Comparison of ENCODE assay signal across 29 mouse cellular contexts in the genomic region with DNA sequence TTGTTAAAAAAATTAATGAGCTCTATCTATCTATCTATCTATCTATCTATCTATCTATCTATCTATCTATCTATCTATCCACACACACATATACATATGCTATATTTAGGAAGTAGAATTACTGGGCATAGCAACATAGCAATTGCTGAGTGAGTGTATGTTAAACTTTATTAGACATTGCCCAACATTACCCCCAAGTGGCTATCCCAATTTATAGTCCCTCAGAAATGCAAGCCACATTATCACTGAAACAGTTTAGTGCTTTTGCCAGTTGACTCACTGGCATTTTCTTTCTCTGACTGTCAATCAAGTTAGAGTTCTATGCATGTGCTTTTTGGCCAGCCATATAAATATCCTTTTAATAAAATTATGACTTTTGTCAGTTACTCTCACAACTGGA.
DNase-seq lines count a peak whose midpoint lies in the region; ATAC-seq and TF ChIP-seq lines count a peak whose summit lies in the region.
"Had no signal": no experiment of that assay in that cellular context is flagged by ENCODE, and none has a peak within 500 bp of the region (broad histone marks: within the 10 kb centered on the region; RNA-seq: fewer than 3 reads in every experiment).

No protein-coding gene starts in this region.

- H3K4me1 ChIP-seq in intestine, postnatal 0 days (replicated peaks; ENCODE audit: control insufficient read depth, insufficient read depth, low read length): no peaks in the 10 kb centered on the region
- H3K4me1 ChIP-seq in intestine, embryonic 15.5 days (replicated peaks): no peaks in the 10 kb centered on the region
- no peaks in the 10 kb centered on the region for H3K4me1 ChIP-seq in lung, postnatal 0 days (ENCODE audit: insufficient read depth, low read depth, low read length)
- H3K4me1 ChIP-seq: hindbrain, embryonic 12.5 days; kidney, embryonic 15.5 days; limb, embryonic 10.5 days; limb, embryonic 15.5 days; midbrain, embryonic 10.5 days; midbrain, embryonic 15.5 days had no signal

- H3ac ChIP-seq in C2C12 (ENCODE audit: control insufficient read depth, insufficient read length, low read depth): no peak overlapping the region
- H3ac ChIP-seq in myocyte (ENCODE audit: control insufficient read depth, insufficient read length): no peak overlapping the region

- no peaks in the 10 kb centered on the region for H3K27me3 ChIP-seq in intestine, postnatal 0 days (replicated peaks; ENCODE audit: control insufficient read depth, insufficient read depth, low read length)
- no peaks in the 10 kb centered on the region for H3K27me3 ChIP-seq in intestine, embryonic 15.5 days (replicated peaks)
- no peaks in the 10 kb centered on the region for H3K27me3 ChIP-seq in lung, postnatal 0 days (replicated peaks; ENCODE audit: insufficient read depth, low read length)
- no peaks in the 10 kb centered on the region for H3K27me3 ChIP-seq in C2C12 (ENCODE audit: control insufficient read depth, insufficient read depth, insufficient read length)
- no peaks in the 10 kb centered on the region for H3K27me3 ChIP-seq in myocyte (ENCODE audit: control insufficient read depth, insufficient read depth, insufficient read length)
- H3K27me3 ChIP-seq: hindbrain, embryonic 12.5 days; kidney, embryonic 15.5 days; limb, embryonic 15.5 days; midbrain, embryonic 15.5 days; neural tube, embryonic 13.5 days had no signal

- H3K79me3 ChIP-seq in C2C12 (ENCODE audit: low read depth): no peaks in the 10 kb centered on the region

- DNase-seq in lung, postnatal 0 days (ENCODE audit: low spot score): no peak
- no peak for DNase-seq in lung, adult 18-20 months
- no peak for DNase-seq in kidney, postnatal 25 days
- DNase-seq: adrenal gland, adult 8-10 months; cerebellum, adult 8-10 months; cerebellum, postnatal 25 days; gastrocnemius, postnatal 25 days; heart, adult 18-20 months; heart, postnatal 36 days; kidney, postnatal 4 days; layer of hippocampus, adult 9-11 months; lung, postnatal 14 days; right cerebral cortex, postnatal 4 days had no signal

- TF ChIP-seq EP300 in lung, postnatal 0 days (IDR thresholded peaks at IDR 0.05): no peak

- no peak overlapping the region for H3K4me2 ChIP-seq in intestine, postnatal 0 days (replicated peaks; ENCODE audit: low read depth)
- no peak overlapping the region for H3K4me2 ChIP-seq in intestine, embryonic 15.5 days (replicated peaks)
- no peak overlapping the region for H3K4me2 ChIP-seq in lung, postnatal 0 days (replicated peaks; ENCODE audit: low read depth, low read length)
- no peak overlapping the region for H3K4me2 ChIP-seq in myocyte (ENCODE audit: low read depth)
- H3K4me2 ChIP-seq: hindbrain, embryonic 12.5 days; kidney, embryonic 15.5 days; limb, embryonic 15.5 days; midbrain, embryonic 15.5 days; neural tube, embryonic 13.5 days had no signal

- H3K4me3 ChIP-seq in intestine, postnatal 0 days (ENCODE audit: low read depth, low read length): no peak overlapping the region
- no peak overlapping the region for H3K4me3 ChIP-seq in intestine, embryonic 15.5 days (replicated peaks)
- no peak overlapping the region for H3K4me3 ChIP-seq in lung, postnatal 0 days (ENCODE audit: low read depth, low read length)
- H3K4me3 ChIP-seq in C2C12 (ENCODE audit: insufficient read depth, poor library complexity, severe bottlenecking): no peak overlapping the region
- H3K4me3 ChIP-seq in myocyte: no peak overlapping the region
- H3K4me3 ChIP-seq: hindbrain, embryonic 12.5 days; kidney, embryonic 15.5 days; limb, embryonic 10.5 days; limb, embryonic 15.5 days; midbrain, embryonic 10.5 days; midbrain, embryonic 15.5 days; neural tube, embryonic 13.5 days had no signal

- no peak for TF ChIP-seq POLR2A in myocyte (IDR thresholded peaks at IDR 0.05; ENCODE audit: insufficient read length, low read depth)

- H3K9ac ChIP-seq in intestine, postnatal 0 days (ENCODE audit: low read depth, low read length): no peak overlapping the region
- H3K9ac ChIP-seq in intestine, embryonic 15.5 days: no peak overlapping the region
- H3K9ac ChIP-seq in lung, postnatal 0 days (replicated peaks; ENCODE audit: low read depth): no peak overlapping the region
- H3K9ac ChIP-seq: hindbrain, embryonic 12.5 days; kidney, embryonic 15.5 days; limb, embryonic 15.5 days; midbrain, embryonic 15.5 days; neural tube, embryonic 13.5 days had no signal

- H3K9me3 ChIP-seq in intestine, postnatal 0 days (ENCODE audit: control insufficient read depth): no peaks in the 10 kb centered on the region
- no peaks in the 10 kb centered on the region for H3K9me3 ChIP-seq in intestine, embryonic 15.5 days
- no peaks in the 10 kb centered on the region for H3K9me3 ChIP-seq in lung, postnatal 0 days (ENCODE audit: low read length)
- H3K9me3 ChIP-seq: hindbrain, embryonic 12.5 days; kidney, embryonic 15.5 days; limb, embryonic 10.5 days; limb, embryonic 15.5 days; midbrain, embryonic 10.5 days; midbrain, embryonic 15.5 days; neural tube, embryonic 13.5 days had no signal

- H3K36me3 ChIP-seq in intestine, postnatal 0 days (ENCODE audit: control insufficient read depth, insufficient read depth): no peaks in the 10 kb centered on the region
- H3K36me3 ChIP-seq in intestine, embryonic 15.5 days: no peaks in the 10 kb centered on the region
- no peaks in the 10 kb centered on the region for H3K36me3 ChIP-seq in lung, postnatal 0 days (ENCODE audit: insufficient read depth, low read length)
- H3K36me3 ChIP-seq in C2C12 (ENCODE audit: control insufficient read depth, insufficient read depth) (no peaks in the 10 kb centered on the region), myocyte (ENCODE audit: control insufficient read depth, insufficient read depth) (no peaks in the 10 kb centered on the region)
- H3K36me3 ChIP-seq: hindbrain, embryonic 12.5 days; kidney, embryonic 15.5 days; limb, embryonic 10.5 days; limb, embryonic 15.5 days; midbrain, embryonic 10.5 days; midbrain, embryonic 15.5 days; neural tube, embryonic 13.5 days had no signal

- 0 out of 2 replicates have a peak, but pooled peaks have one; percentile 13 for TF ChIP-seq CTCF in intestine, postnatal 0 days (IDR thresholded peaks at IDR 0.05; ENCODE audit: low read depth)
- peak; percentile 22; the same call in 1 of the 2 replicates for TF ChIP-seq CTCF in lung, postnatal 0 days (IDR thresholded peaks at IDR 0.05)
- TF ChIP-seq CTCF in C2C12 (IDR thresholded peaks at IDR 0.05; ENCODE audit: control insufficient read depth, insufficient read depth, insufficient read length): no peak

- ATAC-seq in intestine, postnatal 0 days: no peak
- no peak for ATAC-seq in intestine, embryonic 15.5 days
- ATAC-seq in lung, postnatal 0 days: no peak
- ATAC-seq in erythroblast, adult 5-6 weeks (replicated peaks; ENCODE audit: low FRiP score, poor library complexity, severe bottlenecking): no peak
- ATAC-seq: activated CD4-positive, CD25-positive, alpha-beta regulatory T cell, adult 4 months; forebrain, embryonic 14.5 days; hindbrain, postnatal 0 days; intestine, embryonic 16.5 days; midbrain, embryonic 15.5 days had no signal

- H3K27ac ChIP-seq in intestine, postnatal 0 days (ENCODE audit: low read depth, low read length): no peak overlapping the region
- no peak overlapping the region for H3K27ac ChIP-seq in intestine, embryonic 15.5 days
- no peak overlapping the region for H3K27ac ChIP-seq in lung, postnatal 0 days (ENCODE audit: low read length)
- H3K27ac ChIP-seq: hindbrain, embryonic 12.5 days; hindbrain, postnatal 0 days; kidney, embryonic 15.5 days; limb, embryonic 10.5 days; limb, embryonic 15.5 days; midbrain, embryonic 10.5 days; midbrain, embryonic 15.5 days; neural tube, embryonic 13.5 days had no signal

- H3K79me2 ChIP-seq in C2C12 (ENCODE audit: control insufficient read depth, insufficient read depth): no peaks in the 10 kb centered on the region
- H3K79me2 ChIP-seq in myocyte (ENCODE audit: control insufficient read depth, insufficient read depth): no peaks in the 10 kb centered on the region

TF ChIP-seq in C2C12, 6 proteins besides CTCF, POLR2A, EP300 and RAD21:
- TF ChIP-seq CEBPB (IDR thresholded peaks at IDR 0.05; ENCODE audit: low read depth) (peak; percentile 85), MAX (IDR thresholded peaks at IDR 0.05) (no peak)

TF ChIP-seq in myocyte, 11 proteins besides CTCF, POLR2A, EP300 and RAD21:
- TF ChIP-seq TCF12 (IDR thresholded peaks at IDR 0.05; ENCODE audit: insufficient read depth, poor library complexity, severe bottlenecking) (no peak), CEBPB (IDR thresholded peaks at IDR 0.05; ENCODE audit: insufficient read depth, poor library complexity, severe bottlenecking) (peak; percentile 52; the same call in 1 of the 2 replicates)
